8 mouse cellular contexts compared by ENCODE assay signal in genomic region chr19:6140374-6140677, GRCm38 (mm10). TPM values are rescaled to one million over a fixed set of nuclear protein-coding genes. Genes with fewer than 3 reads are reported as not detected.
A peak's percentile ranks its signal among the peaks of the same experiment; 100 is the strongest.
DNase-seq lines count a peak whose midpoint lies in the region; ATAC-seq and TF ChIP-seq lines count a peak whose summit lies in the region.

No protein-coding gene starts in this region.

- H3K27ac ChIP-seq in kidney, postnatal 0 days = peak overlapping the region; percentile 95
- H3K27ac ChIP-seq in embryonic facial prominence, embryonic 11.5 days (replicated peaks; ENCODE audit: low read depth, low read length) = peak overlapping the region; percentile 95
- H3K27ac ChIP-seq in intestine, embryonic 14.5 days (ENCODE audit: low read depth) = peak overlapping the region; percentile 94
- peak overlapping the region; percentile 98 for H3K27ac ChIP-seq in neural tube, embryonic 12.5 days

- TF ChIP-seq CTCF in kidney, postnatal 0 days (IDR thresholded peaks at IDR 0.05; ENCODE audit: low read depth) = no peak

- peak overlapping the region; percentile 82 for H3K4me2 ChIP-seq in kidney, postnatal 0 days (ENCODE audit: low read length)
- peak overlapping the region; percentile 82 for H3K4me2 ChIP-seq in embryonic facial prominence, embryonic 11.5 days (ENCODE audit: low read depth, low read length)
- H3K4me2 ChIP-seq in intestine, embryonic 14.5 days (ENCODE audit: low read length) = peak overlapping the region; percentile 79
- H3K4me2 ChIP-seq in neural tube, embryonic 12.5 days (replicated peaks) = peak overlapping the region; percentile 85

- 3% methylated on average over 16 of the region's 16 CpGs for WGBS in kidney, postnatal 0 days
- WGBS in embryonic facial prominence, embryonic 11.5 days = 8% methylated on average over 16 of the region's 16 CpGs
- 6% methylated on average over 16 of the region's 16 CpGs for WGBS in intestine, embryonic 14.5 days
- whole genome bisulfite sequencing in neural tube, embryonic 12.5 days = 10% methylated on average over 16 of the region's 16 CpGs

- H3K9ac ChIP-seq in kidney, postnatal 0 days (ENCODE audit: low read depth, low read length) = peak overlapping the region; percentile 81
- H3K9ac ChIP-seq in embryonic facial prominence, embryonic 11.5 days (replicated peaks; ENCODE audit: low read length) = peak overlapping the region; percentile 87
- H3K9ac ChIP-seq in intestine, embryonic 14.5 days (ENCODE audit: low read length) = peak overlapping the region; percentile 77
- H3K9ac ChIP-seq in neural tube, embryonic 12.5 days = peak overlapping the region; percentile 76

- no peaks in the 10 kb centered on the region for H3K9me3 ChIP-seq in kidney, postnatal 0 days (replicated peaks; ENCODE audit: low read length)
- no peaks in the 10 kb centered on the region for H3K9me3 ChIP-seq in embryonic facial prominence, embryonic 11.5 days (replicated peaks; ENCODE audit: control insufficient read depth, low read length)
- no peaks in the 10 kb centered on the region for H3K9me3 ChIP-seq in intestine, embryonic 14.5 days (ENCODE audit: control insufficient read depth, low read length)
- no peaks in the 10 kb centered on the region for H3K9me3 ChIP-seq in neural tube, embryonic 12.5 days

- DNase-seq in kidney, postnatal 0 days (ENCODE audit: low spot score) = no peak
- DNase-seq in kidney, adult 18-20 months = no peak
- DNase-seq in embryonic facial prominence, embryonic 11.5 days (ENCODE audit: low spot score) = no peak
- no peak for DNase-seq in intestine, embryonic 14.5 days (ENCODE audit: low spot score)
- DNase-seq in layer of hippocampus, adult 11-12 months (ENCODE audit: low spot score) = no peak
- no peak for DNase-seq in layer of hippocampus, adult 18-20 months (ENCODE audit: low spot score in 2 of 2)
- DNase-seq in cerebellum, postnatal 10 days = no peak

- H3K36me3 ChIP-seq in kidney, postnatal 0 days (ENCODE audit: insufficient read depth, low read length) = no peaks in the 10 kb centered on the region
- no peaks in the 10 kb centered on the region; the same call in 1 of the 2 replicates for H3K36me3 ChIP-seq in embryonic facial prominence, embryonic 11.5 days (replicated peaks; ENCODE audit: control insufficient read depth, insufficient read depth, low read depth, low read length)
- peaks cover 17% of the 10 kb centered on the region; the same call in 1 of the 2 replicates for H3K36me3 ChIP-seq in intestine, embryonic 14.5 days (ENCODE audit: control insufficient read depth, insufficient read depth, low read length)
- peaks cover 28% of the 10 kb centered on the region for H3K36me3 ChIP-seq in neural tube, embryonic 12.5 days

- no peak for ATAC-seq in kidney, postnatal 0 days (replicated peaks; ENCODE audit: low FRiP score, low read depth)
- no peak for ATAC-seq in embryonic facial prominence, embryonic 11.5 days (replicated peaks; ENCODE audit: insufficient number of reproducible peaks, low FRiP score, low TSS enrichment, low read depth)
- no peak for ATAC-seq in intestine, embryonic 14.5 days (replicated peaks; ENCODE audit: low FRiP score, low TSS enrichment, low read depth)
- ATAC-seq in neural tube, embryonic 12.5 days (ENCODE audit: low FRiP score, low read depth) = no peak; the same call in 1 of the 2 replicates

- peak overlapping the region; percentile 71 for H3K4me3 ChIP-seq in kidney, postnatal 0 days (replicated peaks; ENCODE audit: low read depth, low read length)
- H3K4me3 ChIP-seq in embryonic facial prominence, embryonic 11.5 days (ENCODE audit: low read depth, low read length) = peak overlapping the region; percentile 66
- peak overlapping the region; percentile 61 for H3K4me3 ChIP-seq in intestine, embryonic 14.5 days (ENCODE audit: low read depth, low read length)
- peak overlapping the region; percentile 71 for H3K4me3 ChIP-seq in neural tube, embryonic 12.5 days

- no peaks in the 10 kb centered on the region for H3K27me3 ChIP-seq in kidney, postnatal 0 days (ENCODE audit: insufficient read depth, low read length)
- no peaks in the 10 kb centered on the region for H3K27me3 ChIP-seq in embryonic facial prominence, embryonic 11.5 days (ENCODE audit: control insufficient read depth, insufficient read depth, low read length)
- no peaks in the 10 kb centered on the region for H3K27me3 ChIP-seq in intestine, embryonic 14.5 days (replicated peaks; ENCODE audit: control insufficient read depth, insufficient read depth, low read length)
- no peaks in the 10 kb centered on the region for H3K27me3 ChIP-seq in neural tube, embryonic 12.5 days (replicated peaks)

- peaks cover 8% of the 10 kb centered on the region; the same call in 1 of the 2 replicates for H3K4me1 ChIP-seq in kidney, postnatal 0 days (replicated peaks; ENCODE audit: insufficient read depth, low read length)
- H3K4me1 ChIP-seq in embryonic facial prominence, embryonic 11.5 days (ENCODE audit: control insufficient read depth, insufficient read depth, low read length) = no peaks in the 10 kb centered on the region
- peaks cover 5% of the 10 kb centered on the region for H3K4me1 ChIP-seq in intestine, embryonic 14.5 days (replicated peaks; ENCODE audit: control insufficient read depth, insufficient read depth, low read length)
- H3K4me1 ChIP-seq in neural tube, embryonic 12.5 days = peaks cover 11% of the 10 kb centered on the region; the same call in 1 of the 2 replicates

RNA-seq across cellular contexts. Expression of gene Batf2, which starts 0.5 kb away (rescaled TPM):
- 0.38 and 0.49 TPM in 2 replicates for polyA plus RNA-seq in kidney, postnatal 0 days (2015; fragmentation: Nextera tagmentation; extraction: Ambion mirVana)
- polyA plus RNA-seq in embryonic facial prominence, embryonic 11.5 days (2014; fragmentation: Nextera tagmentation; extraction: Ambion mirVana) = not detected in 2 replicates
- polyA plus RNA-seq in intestine, embryonic 14.5 days (2014; fragmentation: Nextera tagmentation; extraction: Ambion mirVana) = 0.30 and 1.1 TPM in 2 replicates
- not detected in 2 replicates for polyA plus RNA-seq in neural tube, embryonic 12.5 days (2016; fragmentation: Nextera tagmentation; extraction: Ambion mirVana)
- total RNA-seq in layer of hippocampus, adult 18-20 months (2021) = under 1 TPM; 0.59 to 0.89 TPM

RNA-seq across cellular contexts. Expression of gene Arl2, which starts 1.0 kb away (rescaled TPM):
- polyA plus RNA-seq in kidney, postnatal 0 days (2015; fragmentation: Nextera tagmentation; extraction: Ambion mirVana) = 96.1 and 103 TPM in 2 replicates
- 72.8 and 81.4 TPM in 2 replicates for polyA plus RNA-seq in embryonic facial prominence, embryonic 11.5 days (2014; fragmentation: Nextera tagmentation; extraction: Ambion mirVana)
- polyA plus RNA-seq in intestine, embryonic 14.5 days (2014; fragmentation: Nextera tagmentation; extraction: Ambion mirVana) = 101 and 110 TPM in 2 replicates
- polyA plus RNA-seq in neural tube, embryonic 12.5 days (2016; fragmentation: Nextera tagmentation; extraction: Ambion mirVana) = 100 and 102 TPM in 2 replicates
- total RNA-seq in layer of hippocampus, adult 18-20 months (2021) = 10 to 100 TPM; 83.2 to 84.8 TPM

RNA-seq across cellular contexts. Expression of gene Snx15, which starts 12.2 kb away (rescaled TPM):
- polyA plus RNA-seq in kidney, postnatal 0 days (2015; fragmentation: Nextera tagmentation; extraction: Ambion mirVana) = 26.5 and 30.0 TPM in 2 replicates
- polyA plus RNA-seq in embryonic facial prominence, embryonic 11.5 days (2014; fragmentation: Nextera tagmentation; extraction: Ambion mirVana) = 25.4 and 30.7 TPM in 2 replicates
- 35.4 and 36.0 TPM in 2 replicates for polyA plus RNA-seq in intestine, embryonic 14.5 days (2014; fragmentation: Nextera tagmentation; extraction: Ambion mirVana)
- polyA plus RNA-seq in neural tube, embryonic 12.5 days (2016; fragmentation: Nextera tagmentation; extraction: Ambion mirVana) = 40.3 and 42.3 TPM in 2 replicates
- 10 to 100 TPM; 37.6 to 45.1 TPM for total RNA-seq in layer of hippocampus, adult 18-20 months (2021)

RNA-seq across cellular contexts. Expression of gene Sac3d1, which starts 21.9 kb away (rescaled TPM):
- 32.0 and 35.9 TPM in 2 replicates for polyA plus RNA-seq in kidney, postnatal 0 days (2015; fragmentation: Nextera tagmentation; extraction: Ambion mirVana)
- 60.7 and 68.3 TPM in 2 replicates for polyA plus RNA-seq in embryonic facial prominence, embryonic 11.5 days (2014; fragmentation: Nextera tagmentation; extraction: Ambion mirVana)
- polyA plus RNA-seq in intestine, embryonic 14.5 days (2014; fragmentation: Nextera tagmentation; extraction: Ambion mirVana) = 53.9 and 59.9 TPM in 2 replicates
- 53.5 and 59.0 TPM in 2 replicates for polyA plus RNA-seq in neural tube, embryonic 12.5 days (2016; fragmentation: Nextera tagmentation; extraction: Ambion mirVana)
- total RNA-seq in layer of hippocampus, adult 18-20 months (2021) = 10 to 100 TPM; 15.5 to 15.6 TPM

RNA-seq across cellular contexts. Expression of gene Naaladl1, which starts 34.7 kb away (rescaled TPM):
- polyA plus RNA-seq in kidney, postnatal 0 days (2015; fragmentation: Nextera tagmentation; extraction: Ambion mirVana) = 0.17 TPM in 2 replicates
- polyA plus RNA-seq in embryonic facial prominence, embryonic 11.5 days (2014; fragmentation: Nextera tagmentation; extraction: Ambion mirVana) = 0.21 and 0.49 TPM in 2 replicates
- polyA plus RNA-seq in intestine, embryonic 14.5 days (2014; fragmentation: Nextera tagmentation; extraction: Ambion mirVana) = 4.1 and 4.4 TPM in 2 replicates
- polyA plus RNA-seq in neural tube, embryonic 12.5 days (2016; fragmentation: Nextera tagmentation; extraction: Ambion mirVana) = 0.63 and 0.82 TPM in 2 replicates
- under 1 TPM in 1 of 2 experiments, not detected in 1; 0.12 TPM for total RNA-seq in layer of hippocampus, adult 18-20 months (2021)
